Mouse (Mus musculus) layer of hippocampus, adult 9-11 months (tissue): Measurements from ENCODE around the gene Vmn1r63.
"Not testable (repeated sequence)": the region's sequence is repeated elsewhere in the genome, so short reads cannot be mapped to it uniquely, and the experiment has no call there.

Source experiments
- DNase-seq: peaks from one replicate; pipeline ENCODE4 v3.0.0; 2022

Vmn1r63 gene

GRCm38 (mm10) chr7:5805345-5805744 lies at the start of gene Vmn1r63:
Gene Vmn1r63 (minus strand): TSS chr7:5805445.
- not testable (repeated sequence) for DNase-seq
